Mouse (Mus musculus): ENCODE measurements around the gene Cxcl16. TPM values are rescaled to one million over a fixed set of nuclear protein-coding genes. Genes with fewer than 3 reads are reported as not detected.
"Not testable (repeated sequence)": the region's sequence is repeated elsewhere in the genome, so short reads cannot be mapped to it uniquely, and the experiment has no call there.

Gene Cxcl16
- total and polyA plus RNA-seq, 3 experiments = not detected

GRCm38 (mm10) chr11:70431574-70431973, 28.2 kb downstream of the Cxcl16 start:
- H3K4me1 ChIP-seq (ENCODE audit: insufficient read depth, low read depth, low read length) = peaks cover 48% of the 10 kb centered on the region
- TF ChIP-seq CTCF (IDR thresholded peaks at IDR 0.05; ENCODE audit: low read depth, low read length) (no peak), POLR2AphosphoS5 (IDR thresholded peaks at IDR 0.05; ENCODE audit: insufficient replicate concordance, low read depth, low read length) (no peak), GATA1 (IDR thresholded peaks at IDR 0.05; ENCODE audit: borderline replicate concordance, low read length) (no peak), GATA2 (IDR thresholded peaks at IDR 0.05; ENCODE audit: borderline replicate concordance, low read depth, low read length) (no peak), TAL1 (conservative IDR thresholded peaks at IDR 0.05; ENCODE audit: low read depth, low read length) (no peak)
- H3K4me3 ChIP-seq (ENCODE audit: low read depth, low read length) = peak overlapping the region; percentile 79; the same call in 1 of the 2 replicates
- DNase-seq (ENCODE audit: low spot score) (no peak), ATAC-seq (ENCODE audit: extremely low read depth, insufficient number of reproducible peaks, low FRiP score, poor library complexity, severe bottlenecking) (no peak)
- H3K9me3 ChIP-seq (replicated peaks) = no peaks in the 10 kb centered on the region
- H3K36me3 ChIP-seq (replicated peaks) = peaks cover 30% of the 10 kb centered on the region
- peaks cover 8% of the 10 kb centered on the region for H3K27me3 ChIP-seq (ENCODE audit: insufficient read depth, low read length)

- H3K27me3 ChIP-seq (ENCODE audit: insufficient read depth, low read length) = peaks cover 18% of the 10 kb centered on the region
- H3K4me3 ChIP-seq (ENCODE audit: low read depth, low read length); H3K36me3 ChIP-seq (replicated peaks); ATAC-seq (ENCODE audit: extremely low read depth, insufficient number of reproducible peaks, low FRiP score, poor library complexity, severe bottlenecking); H3K9me3 ChIP-seq (replicated peaks); H3K4me1 ChIP-seq (ENCODE audit: insufficient read depth, low read depth, low read length); DNase-seq (ENCODE audit: low spot score): not testable (repeated sequence)
Observed at GRCm38 (mm10) chr11:70426598-70426997, 33.2 kb downstream of the Cxcl16 start.

GRCm38 (mm10) chr11:70419486-70419885, 40.3 kb downstream of the Cxcl16 start:
- Histone ChIP-seq H3K9me3 (replicated peaks) (no peaks in the 10 kb centered on the region), H3K4me1 (ENCODE audit: insufficient read depth, low read depth, low read length) (no peaks in the 10 kb centered on the region), H3K36me3 (replicated peaks) (no peaks in the 10 kb centered on the region), H3K4me3 (ENCODE audit: low read depth, low read length) (no peak overlapping the region), H3K27me3 (ENCODE audit: insufficient read depth, low read length) (peaks cover 19% of the 10 kb centered on the region)
- ATAC-seq (ENCODE audit: extremely low read depth, insufficient number of reproducible peaks, low FRiP score, poor library complexity, severe bottlenecking) = no peak
- DNase-seq (ENCODE audit: low spot score) = no peak
- TF ChIP-seq GATA1 (IDR thresholded peaks at IDR 0.05; ENCODE audit: borderline replicate concordance, low read length) = no peak
- no peak for TF ChIP-seq TAL1 (conservative IDR thresholded peaks at IDR 0.05; ENCODE audit: low read depth, low read length)
- TF ChIP-seq POLR2AphosphoS5 (IDR thresholded peaks at IDR 0.05; ENCODE audit: insufficient replicate concordance, low read depth, low read length) = no peak
- TF ChIP-seq GATA2 (IDR thresholded peaks at IDR 0.05; ENCODE audit: borderline replicate concordance, low read depth, low read length) = no peak
- TF ChIP-seq CTCF (IDR thresholded peaks at IDR 0.05; ENCODE audit: low read depth, low read length) = no peak

GRCm38 (mm10) chr11:70418199-70418598, 41.6 kb downstream of the Cxcl16 start:
- no peak for ATAC-seq (ENCODE audit: extremely low read depth, insufficient number of reproducible peaks, low FRiP score, poor library complexity, severe bottlenecking)
- Histone ChIP-seq H3K4me3 (ENCODE audit: low read depth, low read length) (no peak overlapping the region), H3K36me3 (replicated peaks) (no peaks in the 10 kb centered on the region), H3K27me3 (ENCODE audit: insufficient read depth, low read length) (peaks cover 19% of the 10 kb centered on the region), H3K9me3 (replicated peaks) (no peaks in the 10 kb centered on the region), H3K4me1 (ENCODE audit: insufficient read depth, low read depth, low read length) (no peaks in the 10 kb centered on the region)
- TF ChIP-seq CTCF (IDR thresholded peaks at IDR 0.05; ENCODE audit: low read depth, low read length) = no peak
- TF ChIP-seq GATA2 (IDR thresholded peaks at IDR 0.05; ENCODE audit: borderline replicate concordance, low read depth, low read length) = no peak
- TF ChIP-seq TAL1 (conservative IDR thresholded peaks at IDR 0.05; ENCODE audit: low read depth, low read length) = no peak
- TF ChIP-seq GATA1 (IDR thresholded peaks at IDR 0.05; ENCODE audit: borderline replicate concordance, low read length) = no peak
- no peak for TF ChIP-seq POLR2AphosphoS5 (IDR thresholded peaks at IDR 0.05; ENCODE audit: insufficient replicate concordance, low read depth, low read length)
- DNase-seq (ENCODE audit: low spot score) = no peak

GRCm38 (mm10) chr11:70413961-70414360, 45.8 kb downstream of the Cxcl16 start:
- no peak for ATAC-seq (ENCODE audit: extremely low read depth, insufficient number of reproducible peaks, low FRiP score, poor library complexity, severe bottlenecking)
- H3K36me3 ChIP-seq (replicated peaks) = no peaks in the 10 kb centered on the region

GRCm38 (mm10) chr11:70412591-70412990, 47.2 kb downstream of the Cxcl16 start:
- Histone ChIP-seq H3K4me1 (ENCODE audit: insufficient read depth, low read depth, low read length) (peaks cover 21% of the 10 kb centered on the region), H3K9me3 (replicated peaks) (no peaks in the 10 kb centered on the region), H3K36me3 (replicated peaks) (peaks cover 11% of the 10 kb centered on the region), H3K4me3 (ENCODE audit: low read depth, low read length) (no peak overlapping the region), H3K27me3 (ENCODE audit: insufficient read depth, low read length) (peaks cover 7% of the 10 kb centered on the region)
- DNase-seq (ENCODE audit: low spot score) (no peak), ATAC-seq (ENCODE audit: extremely low read depth, insufficient number of reproducible peaks, low FRiP score, poor library complexity, severe bottlenecking) (no peak)
- no peak for TF ChIP-seq TAL1 (conservative IDR thresholded peaks at IDR 0.05; ENCODE audit: low read depth, low read length)
- no peak for TF ChIP-seq GATA1 (IDR thresholded peaks at IDR 0.05; ENCODE audit: borderline replicate concordance, low read length)
- no peak for TF ChIP-seq CTCF (IDR thresholded peaks at IDR 0.05; ENCODE audit: low read depth, low read length)
- no peak for TF ChIP-seq GATA2 (IDR thresholded peaks at IDR 0.05; ENCODE audit: borderline replicate concordance, low read depth, low read length)
- no peak for TF ChIP-seq POLR2AphosphoS5 (IDR thresholded peaks at IDR 0.05; ENCODE audit: insufficient replicate concordance, low read depth, low read length)

More at GRCm38 (mm10) chr11:70413961-70414360, 45.8 kb downstream of the Cxcl16 start:
- Histone ChIP-seq H3K4me1 (ENCODE audit: insufficient read depth, low read depth, low read length) (peaks cover 9% of the 10 kb centered on the region), H3K4me3 (ENCODE audit: low read depth, low read length) (no peak overlapping the region), H3K27me3 (ENCODE audit: insufficient read depth, low read length) (peaks cover 10% of the 10 kb centered on the region), H3K9me3 (replicated peaks) (no peaks in the 10 kb centered on the region)
- TF ChIP-seq CTCF (IDR thresholded peaks at IDR 0.05; ENCODE audit: low read depth, low read length) (peak; percentile 90), TAL1 (conservative IDR thresholded peaks at IDR 0.05; ENCODE audit: low read depth, low read length) (no peak), GATA1 (IDR thresholded peaks at IDR 0.05; ENCODE audit: borderline replicate concordance, low read length) (no peak), GATA2 (IDR thresholded peaks at IDR 0.05; ENCODE audit: borderline replicate concordance, low read depth, low read length) (no peak), POLR2AphosphoS5 (IDR thresholded peaks at IDR 0.05; ENCODE audit: insufficient replicate concordance, low read depth, low read length) (no peak)
- DNase-seq (ENCODE audit: low spot score) = no peak

- TF ChIP-seq TAL1 (conservative IDR thresholded peaks at IDR 0.05; ENCODE audit: low read depth, low read length) = no peak
- TF ChIP-seq POLR2AphosphoS5 (IDR thresholded peaks at IDR 0.05; ENCODE audit: insufficient replicate concordance, low read depth, low read length) = no peak
- TF ChIP-seq CTCF (IDR thresholded peaks at IDR 0.05; ENCODE audit: low read depth, low read length) = no peak
- no peak for TF ChIP-seq GATA1 (IDR thresholded peaks at IDR 0.05; ENCODE audit: borderline replicate concordance, low read length)
- TF ChIP-seq GATA2 (IDR thresholded peaks at IDR 0.05; ENCODE audit: borderline replicate concordance, low read depth, low read length) = no peak
- DNase-seq (ENCODE audit: low spot score) (no peak), ATAC-seq (ENCODE audit: extremely low read depth, insufficient number of reproducible peaks, low FRiP score, poor library complexity, severe bottlenecking) (no peak)
- H3K27me3 ChIP-seq (ENCODE audit: insufficient read depth, low read length) = no peaks in the 10 kb centered on the region
- H3K36me3 ChIP-seq (replicated peaks) = peaks cover 35% of the 10 kb centered on the region
- H3K4me3 ChIP-seq (ENCODE audit: low read depth, low read length) = peak overlapping the region; percentile 96
- no peaks in the 10 kb centered on the region for H3K9me3 ChIP-seq (replicated peaks)
- H3K4me1 ChIP-seq (ENCODE audit: insufficient read depth, low read depth, low read length) = peaks cover 29% of the 10 kb centered on the region
Observed at GRCm38 (mm10) chr11:70410297-70410643, 49.5 kb downstream of the Cxcl16 start.
